Mouse (Mus musculus): ENCODE measurements around the gene Exoc4. TPM values are rescaled to one million over a fixed set of nuclear protein-coding genes. Genes with fewer than 3 reads are reported as not detected.

The Exoc4 gene
- polyA plus RNA-seq, 1 experiment from 2014 or later, result 28.7 TPM

DNA sequence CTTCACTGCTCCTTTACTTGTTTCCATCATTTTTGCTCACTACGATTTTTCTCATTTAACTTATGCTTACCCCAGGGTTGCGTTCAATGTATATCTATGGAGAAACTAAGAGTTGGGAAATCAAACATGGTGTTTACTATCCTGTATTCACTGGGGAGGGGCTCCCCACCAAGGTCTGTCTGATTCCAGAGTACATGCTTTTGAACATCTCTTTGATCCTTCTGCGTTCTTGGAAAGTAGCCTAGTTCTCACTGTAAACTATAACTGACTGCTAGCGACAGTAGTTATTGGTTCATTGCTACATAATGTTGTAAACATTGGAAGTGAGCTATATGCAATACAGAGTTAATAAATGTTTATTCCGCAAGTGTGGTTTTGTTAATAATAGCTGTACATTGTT is 460.5 kb downstream of the Exoc4 start:
- no peak overlapping the region for H3K4me2 ChIP-seq (ENCODE audit: low read depth, severe bottlenecking)
- WGBS, result 93% methylated on average over 5 of the region's 5 CpGs
- DNase-seq (ENCODE audit: low spot score) (no peak), ATAC-seq (ENCODE audit: insufficient number of reproducible peaks, low FRiP score, low TSS enrichment, low read depth) (no peak)
- no peak overlapping the region for H3K27ac ChIP-seq (replicated peaks; ENCODE audit: low read depth, low read length)
- no peaks in the 10 kb centered on the region for H3K9me3 ChIP-seq (ENCODE audit: control insufficient read depth, low read length)
- no peak overlapping the region for H3K4me3 ChIP-seq (ENCODE audit: low read depth, low read length)
- no peaks in the 10 kb centered on the region for H3K36me3 ChIP-seq (ENCODE audit: control insufficient read depth, insufficient read depth, low read length)
- no peaks in the 10 kb centered on the region for H3K27me3 ChIP-seq (ENCODE audit: control insufficient read depth, insufficient read depth, low read length)
- H3K4me1 ChIP-seq (ENCODE audit: control insufficient read depth, insufficient read depth, low read length), result no peaks in the 10 kb centered on the region
- H3K9ac ChIP-seq (ENCODE audit: low read length), result no peak overlapping the region

GRCm38 (mm10) chr6:33711742-33712141 is 462.9 kb downstream of the Exoc4 start:
- Histone ChIP-seq H3K27me3 (ENCODE audit: control insufficient read depth, insufficient read depth, low read length) (no peaks in the 10 kb centered on the region), H3K9ac (ENCODE audit: low read length) (no peak overlapping the region), H3K9me3 (ENCODE audit: control insufficient read depth, low read length) (no peaks in the 10 kb centered on the region), H3K4me1 (ENCODE audit: control insufficient read depth, insufficient read depth, low read length) (no peaks in the 10 kb centered on the region), H3K4me3 (ENCODE audit: low read depth, low read length) (no peak overlapping the region), H3K27ac (replicated peaks; ENCODE audit: low read depth, low read length) (no peak overlapping the region), H3K4me2 (ENCODE audit: low read depth, severe bottlenecking) (no peak overlapping the region), H3K36me3 (ENCODE audit: control insufficient read depth, insufficient read depth, low read length) (no peaks in the 10 kb centered on the region)
- WGBS, result 81% methylated on average over 3 of the region's 3 CpGs
- DNase-seq (ENCODE audit: low spot score) (no peak), ATAC-seq (ENCODE audit: insufficient number of reproducible peaks, low FRiP score, low TSS enrichment, low read depth) (no peak)

DNA sequence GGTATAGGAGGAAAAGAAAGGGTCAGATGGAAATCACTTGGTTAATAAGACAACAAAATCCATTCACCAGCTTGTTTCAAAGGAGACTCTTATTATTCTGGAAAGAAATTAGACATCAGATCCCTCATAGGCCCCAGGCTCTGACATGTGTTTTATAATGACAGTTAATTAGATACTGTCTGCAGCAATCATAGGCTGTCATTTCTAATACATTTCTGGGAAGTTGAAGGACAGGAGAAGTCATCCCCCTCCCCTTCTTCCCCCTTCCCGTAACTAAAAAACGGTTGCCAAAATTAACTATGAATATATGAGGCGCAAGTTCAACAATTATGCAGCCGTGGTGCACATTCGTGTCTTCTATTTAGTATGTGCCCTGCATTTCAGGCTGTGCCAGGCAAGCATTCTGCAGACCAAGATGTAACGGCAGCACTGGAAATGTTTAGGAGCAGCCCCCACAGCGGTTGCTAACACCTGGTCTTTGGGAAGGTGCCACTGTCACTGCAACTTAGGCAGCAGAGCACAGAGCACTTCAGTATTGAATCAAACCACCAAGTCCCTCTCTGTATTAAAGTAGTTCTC is 463.7 kb downstream of the Exoc4 start:
- H3K9ac ChIP-seq (ENCODE audit: low read length), result no peak overlapping the region
- H3K4me1 ChIP-seq (ENCODE audit: control insufficient read depth, insufficient read depth, low read length), result no peaks in the 10 kb centered on the region
- H3K9me3 ChIP-seq (ENCODE audit: control insufficient read depth, low read length), result no peaks in the 10 kb centered on the region
- no peaks in the 10 kb centered on the region for H3K27me3 ChIP-seq (ENCODE audit: control insufficient read depth, insufficient read depth, low read length)
- no peaks in the 10 kb centered on the region for H3K36me3 ChIP-seq (ENCODE audit: control insufficient read depth, insufficient read depth, low read length)
- no peak overlapping the region for H3K27ac ChIP-seq (replicated peaks; ENCODE audit: low read depth, low read length)
- DNase-seq (ENCODE audit: low spot score), result no peak
- ATAC-seq (ENCODE audit: insufficient number of reproducible peaks, low FRiP score, low TSS enrichment, low read depth), result no peak
- 85% methylated on average over 7 of the region's 7 CpGs for WGBS
- H3K4me3 ChIP-seq (ENCODE audit: low read depth, low read length), result no peak overlapping the region
- no peak overlapping the region for H3K4me2 ChIP-seq (ENCODE audit: low read depth, severe bottlenecking)

DNA sequence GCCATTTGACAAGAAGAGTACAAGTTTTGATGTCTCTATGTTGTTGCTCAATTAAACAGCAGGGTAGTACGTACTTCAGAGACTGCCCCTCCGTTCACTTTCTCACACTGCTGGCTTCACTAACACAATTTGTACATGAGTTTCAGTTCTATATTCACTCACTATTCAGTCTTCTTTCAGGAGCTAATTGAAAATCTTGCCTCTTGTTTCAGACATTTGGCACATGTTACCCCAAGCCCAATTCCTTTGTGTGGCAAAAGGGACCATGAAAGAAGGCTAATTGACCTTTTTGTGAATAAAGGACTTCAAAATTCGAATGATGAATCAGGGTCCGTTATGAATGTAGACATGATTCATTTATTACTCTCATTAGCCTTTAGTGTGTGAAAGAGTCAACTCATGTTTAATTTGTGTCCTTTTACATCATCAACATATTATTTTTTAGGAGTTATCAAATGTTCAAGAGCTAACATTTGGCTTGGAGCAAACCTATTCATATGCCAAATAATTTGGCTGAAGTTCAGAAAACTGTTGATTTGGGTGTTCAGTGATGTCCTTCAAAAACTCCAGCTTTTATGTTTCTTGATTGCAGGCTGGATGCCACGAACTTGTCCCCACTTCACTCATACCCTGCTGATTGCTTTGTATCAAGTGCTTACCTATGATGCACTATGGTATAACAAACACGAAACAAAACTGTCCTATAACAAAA is 467.5 kb downstream of the Exoc4 start:
- no peaks in the 10 kb centered on the region for H3K27me3 ChIP-seq (ENCODE audit: control insufficient read depth, insufficient read depth, low read length)
- no peak for DNase-seq (ENCODE audit: low spot score)
- H3K4me1 ChIP-seq (ENCODE audit: control insufficient read depth, insufficient read depth, low read length), result no peaks in the 10 kb centered on the region
- H3K4me3 ChIP-seq (ENCODE audit: low read depth, low read length), result no peak overlapping the region
- no peak overlapping the region for H3K4me2 ChIP-seq (ENCODE audit: low read depth, severe bottlenecking)
- WGBS, result 87% methylated on average over 6 of the region's 6 CpGs
- H3K27ac ChIP-seq (replicated peaks; ENCODE audit: low read depth, low read length), result no peak overlapping the region
- no peak for ATAC-seq (ENCODE audit: insufficient number of reproducible peaks, low FRiP score, low TSS enrichment, low read depth)
- H3K9me3 ChIP-seq (ENCODE audit: control insufficient read depth, low read length), result no peaks in the 10 kb centered on the region
- no peak overlapping the region for H3K9ac ChIP-seq (ENCODE audit: low read length)
- no peaks in the 10 kb centered on the region for H3K36me3 ChIP-seq (ENCODE audit: control insufficient read depth, insufficient read depth, low read length)

- Histone ChIP-seq H3K4me2 (ENCODE audit: low read depth, severe bottlenecking) (no peak overlapping the region), H3K27me3 (ENCODE audit: control insufficient read depth, insufficient read depth, low read length) (no peaks in the 10 kb centered on the region), H3K4me3 (ENCODE audit: low read depth, low read length) (no peak overlapping the region), H3K9me3 (ENCODE audit: control insufficient read depth, low read length) (no peaks in the 10 kb centered on the region), H3K9ac (ENCODE audit: low read length) (no peak overlapping the region), H3K36me3 (ENCODE audit: control insufficient read depth, insufficient read depth, low read length) (no peaks in the 10 kb centered on the region), H3K27ac (replicated peaks; ENCODE audit: low read depth, low read length) (no peak overlapping the region), H3K4me1 (ENCODE audit: control insufficient read depth, insufficient read depth, low read length) (no peaks in the 10 kb centered on the region)
- 23% methylated on average over 4 of the region's 4 CpGs for WGBS
- ATAC-seq (ENCODE audit: insufficient number of reproducible peaks, low FRiP score, low TSS enrichment, low read depth) (no peak), DNase-seq (ENCODE audit: low spot score) (no peak)
Measured at GRCm38 (mm10) chr6:33721166-33721565, 472.3 kb downstream of the Exoc4 start.

GRCm38 (mm10) chr6:33722811-33723210 is 473.9 kb downstream of the Exoc4 start:
- Histone ChIP-seq H3K36me3 (ENCODE audit: control insufficient read depth, insufficient read depth, low read length) (no peaks in the 10 kb centered on the region), H3K4me2 (ENCODE audit: low read depth, severe bottlenecking) (no peak overlapping the region), H3K4me3 (ENCODE audit: low read depth, low read length) (no peak overlapping the region), H3K9me3 (ENCODE audit: control insufficient read depth, low read length) (no peaks in the 10 kb centered on the region), H3K27me3 (ENCODE audit: control insufficient read depth, insufficient read depth, low read length) (no peaks in the 10 kb centered on the region), H3K9ac (ENCODE audit: low read length) (no peak overlapping the region), H3K27ac (replicated peaks; ENCODE audit: low read depth, low read length) (no peak overlapping the region), H3K4me1 (ENCODE audit: control insufficient read depth, insufficient read depth, low read length) (no peaks in the 10 kb centered on the region)
- 94% methylated on average over 2 of the region's 2 CpGs for WGBS
- ATAC-seq (ENCODE audit: insufficient number of reproducible peaks, low FRiP score, low TSS enrichment, low read depth), result no peak
- DNase-seq (ENCODE audit: low spot score), result no peak

- no peaks in the 10 kb centered on the region for H3K27me3 ChIP-seq (ENCODE audit: control insufficient read depth, insufficient read depth, low read length)
- no peak overlapping the region for H3K27ac ChIP-seq (replicated peaks; ENCODE audit: low read depth, low read length)
- H3K4me3 ChIP-seq (ENCODE audit: low read depth, low read length), result no peak overlapping the region
- H3K4me2 ChIP-seq (ENCODE audit: low read depth, severe bottlenecking), result no peak overlapping the region
- no peak for ATAC-seq (ENCODE audit: insufficient number of reproducible peaks, low FRiP score, low TSS enrichment, low read depth)
- H3K36me3 ChIP-seq (ENCODE audit: control insufficient read depth, insufficient read depth, low read length), result no peaks in the 10 kb centered on the region
- no peak for DNase-seq (ENCODE audit: low spot score)
- no peaks in the 10 kb centered on the region for H3K4me1 ChIP-seq (ENCODE audit: control insufficient read depth, insufficient read depth, low read length)
- H3K9ac ChIP-seq (ENCODE audit: low read length), result no peak overlapping the region
- WGBS, result 69% methylated on average over 3 of the region's 3 CpGs
- H3K9me3 ChIP-seq (ENCODE audit: control insufficient read depth, low read length), result no peaks in the 10 kb centered on the region
Measured at GRCm38 (mm10) chr6:33724596-33724995, 475.7 kb downstream of the Exoc4 start.

GRCm38 (mm10) chr6:33727271-33727670 is 478.4 kb downstream of the Exoc4 start:
- DNase-seq (ENCODE audit: low spot score) (no peak), ATAC-seq (ENCODE audit: insufficient number of reproducible peaks, low FRiP score, low TSS enrichment, low read depth) (no peak)
- H3K9ac ChIP-seq (ENCODE audit: low read length), result no peak overlapping the region
- WGBS, result 70% methylated on average over 1 of the region's 1 CpGs
- no peaks in the 10 kb centered on the region for H3K27me3 ChIP-seq (ENCODE audit: control insufficient read depth, insufficient read depth, low read length)
- no peaks in the 10 kb centered on the region for H3K9me3 ChIP-seq (ENCODE audit: control insufficient read depth, low read length)
- H3K4me2 ChIP-seq (ENCODE audit: low read depth, severe bottlenecking), result no peak overlapping the region
- H3K27ac ChIP-seq (replicated peaks; ENCODE audit: low read depth, low read length), result no peak overlapping the region
- H3K4me3 ChIP-seq (ENCODE audit: low read depth, low read length), result no peak overlapping the region
- peaks cover 1% of the 10 kb centered on the region; the same call in 1 of the 2 replicates for H3K4me1 ChIP-seq (ENCODE audit: control insufficient read depth, insufficient read depth, low read length)
- no peaks in the 10 kb centered on the region for H3K36me3 ChIP-seq (ENCODE audit: control insufficient read depth, insufficient read depth, low read length)

All from limb, embryonic 11.5 days (tissue).